Mouse (Mus musculus) heart, embryonic 12.5 days (tissue): ENCODE measurements around the gene 1700010B08Rik. TPM values are rescaled to one million over a fixed set of nuclear protein-coding genes. Genes with fewer than 3 reads are reported as not detected.

Experiments used
- ATAC-seq: fragments of 200-750 bp; cut with Nextera tagmentation; 2 replicates; pipeline ENCODE4 v1.8.0; 2017; ENCODE audit warnings: moderate TSS enrichment, moderate library complexity; ENCODE audit not compliant: insufficient number of reproducible peaks, low FRiP score
- H3K27ac ChIP-seq: fragments of 300-500 bp; sonication (generic); 2 replicates; pipeline ENCODE4 v1.5.1; 2016; ENCODE audit warnings: mild to moderate bottlenecking, moderate library complexity; ENCODE audit not compliant: poor library complexity, severe bottlenecking
- H3K27me3 ChIP-seq: fragments of 300-500 bp; sonication (generic); replicated peaks from 2 replicates; pipeline ENCODE4 v1.6.1; 2016; ENCODE audit warnings: mild to moderate bottlenecking, moderate library complexity
- H3K36me3 ChIP-seq: fragments of 300-500 bp; sonication (generic); 2 replicates; pipeline ENCODE4 v1.6.1; 2016; ENCODE audit warnings: mild to moderate bottlenecking, moderate library complexity
- H3K4me1 ChIP-seq: fragments of 300-500 bp; sonication (generic); replicated peaks from 2 replicates; pipeline ENCODE4 v1.6.1; 2016; ENCODE audit warnings: mild to moderate bottlenecking
- H3K4me2 ChIP-seq: fragments of 300-500 bp; sonication (generic); 2 replicates; pipeline ENCODE4 v1.6.1; 2016; ENCODE audit warnings: mild to moderate bottlenecking, moderate library complexity
- H3K4me3 ChIP-seq: fragments of 300-500 bp; sonication (generic); 2 replicates; pipeline ENCODE4 v1.5.1; 2016; ENCODE audit warnings: mild to moderate bottlenecking
- H3K9ac ChIP-seq: fragments of 300-500 bp; sonication (generic); 2 replicates; pipeline ENCODE4 v1.6.1; 2016; ENCODE audit warnings: mild to moderate bottlenecking, moderate library complexity
- H3K9me3 ChIP-seq: fragments of 300-500 bp; sonication (generic); replicated peaks from 2 replicates; pipeline ENCODE4 v1.6.1; 2016; ENCODE audit warnings: mild to moderate bottlenecking, moderate library complexity
- WGBS: fragments of 180-500 bp; shearing (Covaris S2); methylation state at CpG from one replicate; pipeline ENCODE4 v1.1.7; 2016; 5-methylcytosine and 5-hydroxymethylcytosine counted together
- polyA plus RNA-seq: library from polyadenylated mRNA; unstranded; fragments of >200 nt; fragmentation: Nextera tagmentation; extraction: Ambion mirVana; gene quantifications from 2 replicates; pipeline ENCODE4 v1.2.1, GENCODE M21; 2016

Gene 1700010B08Rik
- polyA plus RNA-seq, 1 experiment from 2014 or later, result not detected

GRCm38 (mm10) chr2:173722251-173722857 lies 3.1 kb downstream of the 1700010B08Rik start:
- no peaks in the 10 kb centered on the region for H3K36me3 ChIP-seq
- WGBS, result 73% methylated on average over 11 of the region's 11 CpGs
- no peak overlapping the region for H3K4me2 ChIP-seq
- H3K4me1 ChIP-seq, result no peaks in the 10 kb centered on the region
- H3K4me3 ChIP-seq, result no peak overlapping the region
- no peak overlapping the region for H3K9ac ChIP-seq
- H3K27ac ChIP-seq, result no peak overlapping the region
- H3K9me3 ChIP-seq, result 0 out of 2 replicates have a peak, but pooled peaks cover 4% of the 10 kb centered on the region
- no peaks in the 10 kb centered on the region for H3K27me3 ChIP-seq
- no peak for ATAC-seq

GRCm38 (mm10) chr2:173724382-173724781 lies 5.2 kb downstream of the 1700010B08Rik start:
- WGBS, result 46% methylated on average over 14 of the region's 14 CpGs
- no peak overlapping the region for H3K4me2 ChIP-seq
- H3K9me3 ChIP-seq, result 0 out of 2 replicates have a peak, but pooled peaks cover 4% of the 10 kb centered on the region
- H3K27ac ChIP-seq, result no peak overlapping the region
- ATAC-seq, result no peak
- no peaks in the 10 kb centered on the region for H3K4me1 ChIP-seq
- H3K4me3 ChIP-seq, result no peak overlapping the region
- no peak overlapping the region for H3K9ac ChIP-seq
- H3K27me3 ChIP-seq, result no peaks in the 10 kb centered on the region
- no peaks in the 10 kb centered on the region for H3K36me3 ChIP-seq

GRCm38 (mm10) chr2:173724940-173725807 lies 6.0 kb downstream of the 1700010B08Rik start:
- no peak overlapping the region for H3K9ac ChIP-seq
- no peaks in the 10 kb centered on the region for H3K36me3 ChIP-seq
- no peak overlapping the region for H3K4me2 ChIP-seq
- no peaks in the 10 kb centered on the region for H3K27me3 ChIP-seq
- ATAC-seq, result no peak
- H3K27ac ChIP-seq, result no peak overlapping the region
- WGBS, result 69% methylated on average over 15 of the region's 15 CpGs
- peaks cover 4% of the 10 kb centered on the region for H3K4me1 ChIP-seq
- no peak overlapping the region for H3K4me3 ChIP-seq
- no peaks in the 10 kb centered on the region for H3K9me3 ChIP-seq

- H3K4me2 ChIP-seq, result no peak overlapping the region
- WGBS, result 81% methylated on average over 4 of the region's 4 CpGs
Measured at GRCm38 (mm10) chr2:173725819-173726218, 6.6 kb downstream of the 1700010B08Rik start.

GRCm38 (mm10) chr2:173730444-173730966 lies 11.3 kb downstream of the 1700010B08Rik start:
- Histone ChIP-seq H3K4me2 (peak overlapping the region; percentile 36), H3K36me3 (no peaks in the 10 kb centered on the region), H3K27me3 (no peaks in the 10 kb centered on the region), H3K9ac (no peak overlapping the region), H3K9me3 (no peaks in the 10 kb centered on the region), H3K4me3 (no peak overlapping the region), H3K4me1 (peaks cover 14% of the 10 kb centered on the region), H3K27ac (no peak overlapping the region)
- WGBS, result 11% methylated on average over 9 of the region's 9 CpGs
- ATAC-seq, result peak; percentile 46

More at GRCm38 (mm10) chr2:173725819-173726218, 6.6 kb downstream of the 1700010B08Rik start:
- no peak for ATAC-seq
- Histone ChIP-seq H3K27ac (no peak overlapping the region), H3K9me3 (no peaks in the 10 kb centered on the region), H3K4me3 (no peak overlapping the region), H3K36me3 (no peaks in the 10 kb centered on the region), H3K4me1 (peaks cover 11% of the 10 kb centered on the region), H3K27me3 (no peaks in the 10 kb centered on the region), H3K9ac (no peak overlapping the region)

- no peaks in the 10 kb centered on the region for H3K27me3 ChIP-seq
- no peak overlapping the region for H3K9ac ChIP-seq
- peaks cover 5% of the 10 kb centered on the region; the same call in 1 of the 2 replicates for H3K36me3 ChIP-seq
- H3K4me3 ChIP-seq, result no peak overlapping the region
- H3K27ac ChIP-seq, result no peak overlapping the region
- no peak for ATAC-seq
- no peak overlapping the region for H3K4me2 ChIP-seq
- peaks cover 29% of the 10 kb centered on the region for H3K4me1 ChIP-seq
- 69% methylated on average over 2 of the region's 2 CpGs for WGBS
- H3K9me3 ChIP-seq, result no peaks in the 10 kb centered on the region
Measured at GRCm38 (mm10) chr2:173734426-173734825, 15.2 kb downstream of the 1700010B08Rik start.

GRCm38 (mm10) chr2:173737222-173737989 lies 18.2 kb downstream of the 1700010B08Rik start, which contains the start of gene Vapb:
Gene Vapb (plus strand): TSS chr2:173737511.
- peaks cover 16% of the 10 kb centered on the region for H3K4me1 ChIP-seq
- peaks cover 10% of the 10 kb centered on the region for H3K36me3 ChIP-seq
- under 1% methylated on average over 70 of the region's 70 CpGs for WGBS
- ATAC-seq, result peak; percentile 97
- H3K27me3 ChIP-seq, result no peaks in the 10 kb centered on the region
- H3K9me3 ChIP-seq, result no peaks in the 10 kb centered on the region
- H3K27ac ChIP-seq, result peak within 1 kb of the TSS; percentile 67
- H3K4me2 ChIP-seq, result peak within 1 kb of the TSS; percentile 90
- H3K4me3 ChIP-seq, result peak within 1 kb of the TSS; percentile 74
- H3K9ac ChIP-seq, result peak within 1 kb of the TSS; percentile 80

GRCm38 (mm10) chr2:173738232-173738631 lies 19.0 kb downstream of the 1700010B08Rik start:
- H3K4me3 ChIP-seq, result peak overlapping the region; percentile 74

GRCm38 (mm10) chr2:173739107-173739506 lies 19.9 kb downstream of the 1700010B08Rik start:
- Histone ChIP-seq H3K4me2 (no peak overlapping the region), H3K9me3 (no peaks in the 10 kb centered on the region), H3K9ac (no peak overlapping the region), H3K27me3 (no peaks in the 10 kb centered on the region), H3K36me3 (peaks cover 10% of the 10 kb centered on the region), H3K4me3 (no peak overlapping the region), H3K4me1 (peaks cover 18% of the 10 kb centered on the region), H3K27ac (no peak overlapping the region)
- WGBS, result 92% methylated on average over 7 of the region's 7 CpGs
- no peak for ATAC-seq

More at GRCm38 (mm10) chr2:173738232-173738631, 19.0 kb downstream of the 1700010B08Rik start:
- WGBS, result 63% methylated on average over 9 of the region's 9 CpGs
- Histone ChIP-seq H3K36me3 (peaks cover 10% of the 10 kb centered on the region), H3K4me1 (peaks cover 16% of the 10 kb centered on the region), H3K4me2 (peak overlapping the region; percentile 90), H3K27me3 (no peaks in the 10 kb centered on the region), H3K9me3 (no peaks in the 10 kb centered on the region), H3K27ac (no peak overlapping the region), H3K9ac (peak overlapping the region; percentile 80)
- ATAC-seq, result no peak

- WGBS, result 87% methylated on average over 13 of the region's 13 CpGs
- H3K27ac ChIP-seq, result no peak overlapping the region
- H3K36me3 ChIP-seq, result peaks cover 16% of the 10 kb centered on the region
- H3K4me2 ChIP-seq, result no peak overlapping the region
- peaks cover 6% of the 10 kb centered on the region; the same call in 1 of the 2 replicates for H3K9me3 ChIP-seq
- no peak overlapping the region for H3K9ac ChIP-seq
- ATAC-seq, result no peak
- no peaks in the 10 kb centered on the region for H3K27me3 ChIP-seq
- H3K4me1 ChIP-seq, result peaks cover 23% of the 10 kb centered on the region
- no peak overlapping the region for H3K4me3 ChIP-seq
Measured at GRCm38 (mm10) chr2:173742090-173742489, 22.9 kb downstream of the 1700010B08Rik start.
